Mouse (Mus musculus) heart, adult 2 months (tissue): ENCODE results near the gene Olfr1391. TPM values are rescaled to one million over a fixed set of nuclear protein-coding genes. Genes with fewer than 3 reads are reported as not detected.
"Not testable (repeated sequence)": the region's sequence is repeated elsewhere in the genome, so short reads cannot be mapped to it uniquely, and the experiment has no call there.

Source experiments
- DNase-seq, 2 experiments: peaks; one replicate each; pipeline ENCODE4 v3.0.0; 2021
- H3K27ac ChIP-seq: fragments of 200-600 bp; 2 replicates; pipeline ENCODE4 v1.8.1; 2022
- H3K27me3 ChIP-seq: fragments of 200-500 bp; 2 replicates; pipeline ENCODE4 v1.6.1; 2012; ENCODE audit warnings: mild to moderate bottlenecking, low read length, inconsistent platforms, mixed read lengths; ENCODE audit not compliant: control insufficient read depth, insufficient read depth
- H3K36me3 ChIP-seq: fragments of 200-500 bp; 2 replicates; pipeline ENCODE4 v1.6.1; 2012; ENCODE audit warnings: low read length, inconsistent platforms; ENCODE audit not compliant: control insufficient read depth, insufficient read depth
- H3K4me1 ChIP-seq: fragments of 200-500 bp; 2 replicates; pipeline ENCODE4 v1.6.1; 2011; ENCODE audit warnings: low read length; ENCODE audit not compliant: control insufficient read depth, insufficient read depth
- H3K4me3 ChIP-seq: fragments of 200-600 bp; 2 replicates; pipeline ENCODE4 v1.8.1; 2022
- H3K79me2 ChIP-seq: fragments of 200-500 bp; replicated peaks from 2 replicates; pipeline ENCODE4 v1.6.1; 2012; ENCODE audit warnings: mild to moderate bottlenecking, inconsistent platforms, low read length, moderate library complexity, mixed read lengths; ENCODE audit not compliant: control insufficient read depth, insufficient read depth
- H3K9ac ChIP-seq: fragments of 200-500 bp; 2 replicates; pipeline ENCODE4 v1.6.1; 2012; ENCODE audit warnings: low read depth, mild to moderate bottlenecking, control low read depth, inconsistent platforms, low read length, mixed read lengths
- CTCF ChIP-seq: fragments of 200-600 bp; IDR thresholded peaks from 2 replicates; pipeline ENCODE4 v1.8.1; 2022; ENCODE audit warnings: antibody characterized with exemption, mild to moderate bottlenecking, moderate library complexity
- EP300 ChIP-seq: fragments of 200-500 bp; IDR thresholded peaks from 2 replicates; pipeline ENCODE4 v1.6.1; 2011; ENCODE audit warnings: low read depth, low read length, control low read depth; ENCODE audit not compliant: insufficient read depth
- POLR2A ChIP-seq: fragments of 200-500 bp; IDR thresholded peaks from 2 replicates; pipeline ENCODE4 v1.6.1; 2011; ENCODE audit warnings: mild to moderate bottlenecking, low read depth, low read length, control low read depth; ENCODE audit not compliant: insufficient read depth
- WGBS: fragments of 180-500 bp; shearing (Covaris S2); methylation state at CpG from one replicate; pipeline ENCODE4 v1.1.7; 2018; 5-methylcytosine and 5-hydroxymethylcytosine counted together
- intact Hi-C: fragments of 180-260 bp; cut with DNase I; formaldehyde crosslinking; loops from one replicate; pipeline ENCODE4 v1.15.1; 2025
- polyA plus RNA-seq: library from polyadenylated mRNA; depleted of rRNA; stranded (reverse); fragments of >200 nt; gene quantifications from 2 replicates; pipeline ENCODE4 v1.2.3, GENCODE M21; 2012; rRNA removed
- total RNA-seq, 2 experiments: library from RNA; stranded (reverse); gene quantifications; 2 replicates each; pipeline ENCODE4 v1.2.3; 2021

The Olfr1391 gene
- total and polyA plus RNA-seq, 3 experiments, result not detected

- Histone ChIP-seq H3K9ac (no peak within 1 kb of the TSS), H3K4me1 (no peaks in the 10 kb centered on the region), H3K4me3 (no peak within 1 kb of the TSS), H3K27me3 (no peaks in the 10 kb centered on the region), H3K79me2 (no peaks in the 10 kb centered on the region), H3K36me3 (no peaks in the 10 kb centered on the region), H3K27ac (no peak within 1 kb of the TSS)
- DNase-seq, result no peak
- TF ChIP-seq POLR2A (no peak), CTCF (no peak), EP300 (no peak)
- intact Hi-C loops, result no loop called here
Measured at GRCm38 (mm10) chr11:49304441-49304840, 18.1 kb upstream of the Olfr1391 start, which contains the start of gene Olfr10. Olfr10 (plus strand) TSS chr11:49304741.

DNA sequence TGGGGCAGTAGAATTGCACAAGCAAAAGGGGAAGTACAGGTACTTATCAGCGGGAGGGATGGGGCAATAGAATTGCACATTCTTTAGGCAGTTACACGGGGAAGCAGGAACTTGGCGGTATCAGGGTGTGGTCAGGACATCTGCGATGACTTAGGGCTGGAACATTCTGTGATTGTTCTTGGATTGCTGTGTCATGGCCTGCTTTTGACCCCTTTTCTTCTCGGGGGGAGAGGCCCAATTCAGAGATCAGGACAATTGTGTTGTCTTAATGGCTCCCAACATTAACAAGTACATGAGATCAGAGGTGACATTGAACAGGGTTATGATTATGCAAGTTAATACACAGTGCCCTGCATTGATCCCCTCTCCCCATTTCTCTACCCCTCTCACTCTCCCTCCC, 14.0 kb upstream of the Olfr1391 start:
- WGBS, result 52% methylated on average over 5 of the region's 5 CpGs
- DNase-seq, H3K27me3 ChIP-seq, H3K4me3 ChIP-seq, H3K36me3 ChIP-seq, intact Hi-C loops, H3K27ac ChIP-seq, H3K4me1 ChIP-seq, H3K79me2 ChIP-seq, H3K9ac ChIP-seq: not testable (repeated sequence)

GRCm38 (mm10) chr11:49326726-49327125, 4.2 kb downstream of the Olfr1391 start:
- no peaks in the 10 kb centered on the region for H3K36me3 ChIP-seq
- H3K4me1 ChIP-seq, result no peaks in the 10 kb centered on the region
- H3K79me2 ChIP-seq, result no peaks in the 10 kb centered on the region
- H3K9ac ChIP-seq, result no peak overlapping the region
- no peaks in the 10 kb centered on the region for H3K27me3 ChIP-seq
- 69% methylated on average over 3 of the region's 3 CpGs for WGBS
- H3K27ac ChIP-seq, result no peak overlapping the region
- intact Hi-C loops, result no loop called here
- DNase-seq, result no peak
- no peak overlapping the region for H3K4me3 ChIP-seq
- TF ChIP-seq EP300, result no peak
- no peak for TF ChIP-seq CTCF
- no peak for TF ChIP-seq POLR2A

GRCm38 (mm10) chr11:49329686-49330085, 7.1 kb downstream of the Olfr1391 start:
- TF ChIP-seq POLR2A (no peak), EP300 (no peak), CTCF (no peak)
- H3K4me3 ChIP-seq, result no peak overlapping the region
- 45% methylated on average over 1 of the region's 1 CpGs for WGBS
- H3K79me2 ChIP-seq, result no peaks in the 10 kb centered on the region
- no peaks in the 10 kb centered on the region for H3K36me3 ChIP-seq
- no peaks in the 10 kb centered on the region for H3K4me1 ChIP-seq
- no peak overlapping the region for H3K9ac ChIP-seq
- no peak overlapping the region for H3K27ac ChIP-seq
- no peak for DNase-seq
- H3K27me3 ChIP-seq, result no peaks in the 10 kb centered on the region
- intact Hi-C loops, result no loop called here

DNA sequence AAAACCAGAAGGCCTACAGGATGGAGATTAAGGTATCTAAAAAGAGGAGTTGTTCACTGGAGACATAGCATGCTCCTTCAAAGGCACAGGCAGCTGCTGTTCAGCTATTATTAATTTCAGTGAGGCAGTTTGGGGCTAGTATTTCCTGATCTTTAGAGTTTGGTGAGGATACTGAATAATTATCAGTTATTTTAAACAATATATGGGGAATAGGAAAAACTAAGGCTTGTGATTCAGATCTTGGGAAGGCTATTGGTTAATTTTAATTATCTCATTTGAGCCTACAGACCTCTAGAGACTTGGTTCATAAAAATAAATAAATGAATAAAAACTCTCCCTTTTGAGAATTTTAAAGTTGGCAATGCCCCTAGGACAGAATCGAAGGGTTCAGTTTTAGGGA, 12.3 kb downstream of the Olfr1391 start, which contains the start of gene Olfr1390:
TSS of gene Olfr1390 (plus strand) at position 301 of the 400 bp plus-strand sequence.
- intact Hi-C loops, result loop anchor here (5.0 kb wide), 1 partner anchor 47 kb away; no protein-coding TSS in a partner anchor
- Histone ChIP-seq H3K27ac (no peak within 1 kb of the TSS), H3K9ac (no peak within 1 kb of the TSS), H3K4me1 (no peaks in the 10 kb centered on the region), H3K79me2 (no peaks in the 10 kb centered on the region), H3K4me3 (no peak within 1 kb of the TSS), H3K27me3 (no peaks in the 10 kb centered on the region), H3K36me3 (no peaks in the 10 kb centered on the region)
- 90% methylated on average over 1 of the region's 1 CpGs for WGBS
- TF ChIP-seq POLR2A, result no peak
- no peak for TF ChIP-seq EP300
- no peak for TF ChIP-seq CTCF
- no peak for DNase-seq

- 53% methylated on average over 4 of the region's 4 CpGs for WGBS
- Histone ChIP-seq H3K4me1 (no peaks in the 10 kb centered on the region), H3K27me3 (no peaks in the 10 kb centered on the region), H3K36me3 (no peaks in the 10 kb centered on the region), H3K79me2 (no peaks in the 10 kb centered on the region), H3K9ac (no peak overlapping the region), H3K27ac (no peak overlapping the region), H3K4me3 (no peak overlapping the region)
- TF ChIP-seq EP300 (no peak), POLR2A (no peak), CTCF (no peak)
- no peak for DNase-seq
- intact Hi-C loops, result loop anchor here (5.0 kb wide), 1 partner anchor 45 kb away; no protein-coding TSS in a partner anchor
Measured at GRCm38 (mm10) chr11:49337150-49337832, 14.7 kb downstream of the Olfr1391 start.

Other genes with a start within 250 kb of the Olfr1391 start
- 1 to 10 TPM; 2.5 to 3.3 TPM for gene Ifi47, start 246.2 kb upstream of the Olfr1391 start, total RNA-seq
- 2.6 and 3.3 TPM in 2 replicates for gene Ifi47, start 246.2 kb upstream of the Olfr1391 start, polyA plus RNA-seq
- 1 to 10 TPM in 1 of 2 experiments, under 1 TPM in 1; 0.97 to 1.4 TPM for gene Olfr1396, start 207.9 kb upstream of the Olfr1391 start, total RNA-seq
- gene Olfr1396, start 207.9 kb upstream of the Olfr1391 start, polyA plus RNA-seq, result 4.4 and 9.7 TPM in 2 replicates
- gene Olfr1395, start 180.5 kb upstream of the Olfr1391 start, total RNA-seq, result not detected
- gene Olfr1395, start 180.5 kb upstream of the Olfr1391 start, polyA plus RNA-seq, result 0.12 TPM in 1 of 2 replicates, not detected in the other
- gene Olfr1394, start 168.4 kb upstream of the Olfr1391 start, total RNA-seq, result not detected
- gene Olfr1394, start 168.4 kb upstream of the Olfr1391 start, polyA plus RNA-seq, result not detected in 2 replicates
- 10 to 100 TPM; 25.0 to 31.4 TPM for gene Btnl9, start 135.6 kb upstream of the Olfr1391 start, total RNA-seq
- gene Btnl9, start 135.6 kb upstream of the Olfr1391 start, polyA plus RNA-seq, result 18.9 and 23.0 TPM in 2 replicates
- 10 to 100 TPM; 23.9 to 28.9 TPM for gene Zfp62, start 119.5 kb upstream of the Olfr1391 start, total RNA-seq
- 2.9 and 8.2 TPM in 2 replicates for gene Zfp62, start 119.5 kb upstream of the Olfr1391 start, polyA plus RNA-seq
- gene Mgat1, start 78.6 kb upstream of the Olfr1391 start, total RNA-seq, result 10 to 100 TPM; 59.2 to 72.3 TPM
- gene Mgat1, start 78.6 kb upstream of the Olfr1391 start, polyA plus RNA-seq, result 74.4 and 86.4 TPM in 2 replicates
- gene Olfr1393, start 44.4 kb upstream of the Olfr1391 start, total RNA-seq, result under 1 TPM; 0.39 TPM
- gene Olfr1393, start 44.4 kb upstream of the Olfr1391 start, polyA plus RNA-seq, result 1.8 and 2.1 TPM in 2 replicates
- not detected for gene Olfr1392, start 37.5 kb upstream of the Olfr1391 start, total RNA-seq
- 0.08 TPM in 1 of 2 replicates, not detected in the other for gene Olfr1392, start 37.5 kb upstream of the Olfr1391 start, polyA plus RNA-seq
- not detected for gene Olfr10, start 18.0 kb upstream of the Olfr1391 start, total RNA-seq
- gene Olfr10, start 18.0 kb upstream of the Olfr1391 start, polyA plus RNA-seq, result not detected in 2 replicates
- gene Olfr1390, start 12.4 kb downstream of the Olfr1391 start, total RNA-seq, result not detected
- gene Olfr1390, start 12.4 kb downstream of the Olfr1391 start, polyA plus RNA-seq, result not detected in 2 replicates
- gene Olfr1389, start 100.3 kb downstream of the Olfr1391 start, total RNA-seq, result not detected
- not detected in 2 replicates for gene Olfr1389, start 100.3 kb downstream of the Olfr1391 start, polyA plus RNA-seq
- gene Olfr1388, start 113.9 kb downstream of the Olfr1391 start, total RNA-seq, result not detected
- gene Olfr1388, start 113.9 kb downstream of the Olfr1391 start, polyA plus RNA-seq, result 0.06 TPM in 1 of 2 replicates, not detected in the other
- gene Olfr1387, start 132.6 kb downstream of the Olfr1391 start, total RNA-seq, result under 1 TPM in 1 of 2 experiments, not detected in 1; 0.07 TPM
- gene Olfr1387, start 132.6 kb downstream of the Olfr1391 start, polyA plus RNA-seq, result not detected in 2 replicates
- under 1 TPM in 1 of 2 experiments, not detected in 1; 0.09 TPM for gene Olfr1386, start 142.3 kb downstream of the Olfr1391 start, total RNA-seq
- not detected in 2 replicates for gene Olfr1386, start 142.3 kb downstream of the Olfr1391 start, polyA plus RNA-seq
- not detected for gene Olfr1385, start 166.3 kb downstream of the Olfr1391 start, total RNA-seq
- gene Olfr1385, start 166.3 kb downstream of the Olfr1391 start, polyA plus RNA-seq, result not detected in 2 replicates
- gene Olfr1384, start 184.0 kb downstream of the Olfr1391 start, total RNA-seq, result not detected
- not detected in 2 replicates for gene Olfr1384, start 184.0 kb downstream of the Olfr1391 start, polyA plus RNA-seq
- under 1 TPM; 0.31 to 0.32 TPM for gene Olfr1383, start 196.9 kb downstream of the Olfr1391 start, total RNA-seq
- not detected in 2 replicates for gene Olfr1383, start 196.9 kb downstream of the Olfr1391 start, polyA plus RNA-seq
- not detected for gene Olfr1382, start 205.5 kb downstream of the Olfr1391 start, total RNA-seq
- gene Olfr1382, start 205.5 kb downstream of the Olfr1391 start, polyA plus RNA-seq, result not detected in 2 replicates
- gene Olfr1381, start 220.7 kb downstream of the Olfr1391 start, total RNA-seq, result not detected
- gene Olfr1381, start 220.7 kb downstream of the Olfr1391 start, polyA plus RNA-seq, result not detected in 2 replicates
- not detected for gene Olfr1380, start 234.1 kb downstream of the Olfr1391 start, total RNA-seq
- not detected in 2 replicates for gene Olfr1380, start 234.1 kb downstream of the Olfr1391 start, polyA plus RNA-seq